Mouse (Mus musculus): ENCODE data around the gene Xbp1.
A peak's percentile ranks its signal among the peaks of the same experiment; 100 is the strongest.
"Not testable (repeated sequence)": the region's sequence is repeated elsewhere in the genome, so short reads cannot be mapped to it uniquely, and the experiment has no call there.

Gene Xbp1

DNA sequence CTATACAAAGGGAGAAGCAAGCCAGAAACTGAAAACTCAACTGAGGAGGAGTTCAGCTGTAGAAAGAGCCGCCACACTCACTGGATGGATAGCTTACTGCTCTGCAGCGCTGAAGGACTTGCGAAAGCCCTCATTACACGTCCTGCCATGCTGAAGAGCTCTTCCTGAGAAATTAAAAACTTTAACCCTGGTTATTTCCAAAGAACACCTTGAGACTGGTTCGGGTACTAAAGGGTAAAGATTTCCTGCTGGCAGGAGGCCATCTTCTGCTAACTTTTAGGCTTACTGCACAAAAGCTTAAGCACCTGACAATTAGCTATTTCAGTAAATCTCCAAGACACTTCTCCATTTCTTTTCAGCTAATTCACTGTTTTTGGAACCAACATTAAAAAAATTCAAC lies 9.7 kb downstream of the Xbp1 start:
- no peak for DNase-seq

DNA sequence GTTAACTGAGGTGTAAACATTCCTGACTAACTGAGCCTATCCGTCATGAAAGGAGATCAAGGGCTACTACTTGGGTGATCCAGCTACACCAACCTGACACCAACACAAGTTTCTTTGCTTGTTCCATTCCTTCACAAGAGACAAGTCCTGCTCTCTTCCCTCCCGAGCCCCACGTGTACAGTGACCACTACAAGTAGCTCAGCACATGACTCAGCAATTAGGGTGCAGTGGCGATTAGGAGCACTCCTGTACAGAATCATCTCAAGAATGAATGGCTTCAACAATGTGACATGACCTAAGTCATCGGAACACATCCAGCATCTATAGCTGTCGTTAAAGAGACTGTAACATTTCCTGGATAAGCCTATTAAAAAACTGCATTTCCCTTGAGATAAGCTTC lies 10.3 kb downstream of the Xbp1 start:
- DNase-seq = no peak

DNA sequence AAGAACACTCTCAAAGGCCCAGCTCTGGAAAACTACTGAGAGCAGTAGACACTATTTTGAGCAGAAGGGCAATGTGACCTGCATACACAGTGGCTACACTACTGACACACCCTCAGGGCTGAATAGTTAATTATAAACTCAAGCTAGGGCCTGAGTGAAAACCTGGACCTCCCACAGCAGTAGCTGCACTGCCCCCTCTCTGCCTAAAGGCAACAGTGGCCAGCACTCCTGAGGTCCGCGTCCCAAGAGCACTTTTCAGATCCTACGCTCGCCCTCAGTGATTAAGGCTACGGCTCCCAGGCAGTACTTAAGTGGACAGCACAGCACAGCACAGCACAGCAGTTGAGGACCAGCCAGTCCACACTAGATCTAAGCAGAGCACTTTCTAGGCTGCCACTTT lies 12.6 kb downstream of the Xbp1 start:
- DNase-seq = no peak

DNA sequence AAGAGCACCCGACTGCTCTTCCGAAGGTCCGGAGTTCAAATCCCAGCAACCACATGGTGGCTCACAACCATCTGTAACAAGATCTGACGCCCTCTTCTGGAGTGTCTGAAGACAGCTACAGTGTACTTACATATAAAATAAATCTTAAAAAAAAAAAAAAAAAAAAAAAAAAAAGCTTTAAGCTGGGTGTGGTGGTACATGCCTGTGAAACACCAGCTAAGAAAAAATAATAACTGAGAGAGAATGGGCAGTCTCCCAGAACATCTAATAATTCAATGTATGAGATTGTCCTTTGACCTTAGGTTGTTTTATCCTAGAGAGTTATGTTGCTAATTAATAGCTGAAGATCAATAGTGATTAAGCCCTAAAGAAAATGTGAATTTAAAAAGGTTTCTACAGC lies 17.0 kb downstream of the Xbp1 start:
- not testable (repeated sequence) for DNase-seq

DNA sequence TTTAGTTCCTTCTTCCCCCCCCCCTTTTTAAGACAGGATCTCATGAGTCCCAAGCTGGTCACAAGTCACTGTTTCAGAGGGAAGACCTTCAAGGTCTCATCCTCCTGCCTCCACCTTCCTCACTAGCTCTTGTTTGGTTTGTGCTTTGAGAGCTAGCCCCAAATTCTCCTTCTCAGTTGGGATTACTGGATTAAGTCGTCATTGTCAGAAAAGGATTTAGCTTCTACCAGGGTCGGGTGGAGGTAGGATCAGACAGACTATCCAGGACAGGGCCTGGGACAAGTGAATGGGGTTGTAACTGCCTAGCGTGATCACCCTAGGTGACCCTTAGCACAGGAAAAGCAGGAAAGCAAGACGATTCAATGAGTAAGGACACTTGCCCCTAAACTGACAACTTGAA lies 19.9 kb downstream of the Xbp1 start:
- DNase-seq = no peak

DNA sequence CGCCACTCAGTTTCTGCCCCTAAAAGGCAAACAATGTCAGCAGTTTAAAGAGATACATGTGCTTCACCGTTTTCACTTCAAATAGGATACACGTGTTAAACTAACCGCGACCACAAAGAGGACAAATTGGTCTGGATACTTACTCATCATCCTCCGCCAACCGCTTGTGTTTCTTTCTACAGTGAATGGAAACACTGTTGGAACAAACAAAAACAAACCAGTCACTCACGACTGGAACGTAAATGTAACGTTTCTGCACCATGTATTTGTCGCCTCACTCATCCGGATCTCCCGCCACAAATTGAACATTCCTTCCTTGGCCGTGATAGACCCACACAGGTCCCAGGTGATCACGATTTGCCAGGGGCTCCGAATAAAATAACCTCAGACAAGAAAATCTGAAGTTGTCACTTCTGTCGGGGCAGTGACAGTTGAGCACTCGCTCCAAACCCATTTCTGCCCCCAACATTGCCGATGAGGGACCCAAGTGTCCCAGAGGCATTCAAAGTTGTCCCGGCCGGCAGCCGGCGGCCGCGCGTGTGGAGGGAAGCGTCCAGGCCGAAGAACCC lies 20.9 kb downstream of the Xbp1 start:
- DNase-seq = no peak

DNA sequence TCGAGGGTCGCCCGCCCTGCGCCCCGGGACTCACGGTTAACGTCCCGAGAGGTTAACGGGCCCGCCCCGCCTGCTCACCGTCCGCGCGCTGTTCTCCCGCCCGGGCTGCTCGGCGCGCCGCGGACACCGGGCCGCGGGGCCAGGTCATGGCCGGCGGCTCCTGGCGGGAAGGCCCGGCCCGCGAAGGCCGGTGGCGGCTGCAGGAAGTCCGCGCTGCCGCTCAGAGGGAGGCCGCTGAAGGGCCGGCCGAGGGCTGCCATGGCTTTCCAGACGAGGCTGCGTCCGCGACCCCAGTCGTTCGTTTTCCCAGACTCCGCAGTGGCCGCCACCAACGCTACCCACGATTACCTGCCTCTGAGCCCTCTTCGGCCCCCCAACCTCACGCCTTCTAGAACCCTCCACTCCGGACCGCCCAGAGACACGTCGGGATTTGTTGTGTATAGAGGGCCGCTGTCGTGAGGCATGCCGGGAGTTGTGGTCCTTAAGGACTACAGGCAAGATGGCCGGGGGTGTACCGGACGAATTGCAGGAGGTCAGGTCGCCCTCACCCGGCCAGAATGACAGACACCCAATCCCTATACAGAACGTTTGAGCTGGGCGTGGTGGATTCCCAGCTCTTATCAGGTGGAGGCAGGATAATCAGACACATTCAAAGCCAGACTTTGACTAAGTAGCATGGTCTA lies 21.5 kb downstream of the Xbp1 start, which contains the start of gene Ccdc117:
Ccdc117 (minus strand) TSS at position 389 of the 683 bp plus-strand sequence.
- peak; percentile 90 to 93 for DNase-seq

DNA sequence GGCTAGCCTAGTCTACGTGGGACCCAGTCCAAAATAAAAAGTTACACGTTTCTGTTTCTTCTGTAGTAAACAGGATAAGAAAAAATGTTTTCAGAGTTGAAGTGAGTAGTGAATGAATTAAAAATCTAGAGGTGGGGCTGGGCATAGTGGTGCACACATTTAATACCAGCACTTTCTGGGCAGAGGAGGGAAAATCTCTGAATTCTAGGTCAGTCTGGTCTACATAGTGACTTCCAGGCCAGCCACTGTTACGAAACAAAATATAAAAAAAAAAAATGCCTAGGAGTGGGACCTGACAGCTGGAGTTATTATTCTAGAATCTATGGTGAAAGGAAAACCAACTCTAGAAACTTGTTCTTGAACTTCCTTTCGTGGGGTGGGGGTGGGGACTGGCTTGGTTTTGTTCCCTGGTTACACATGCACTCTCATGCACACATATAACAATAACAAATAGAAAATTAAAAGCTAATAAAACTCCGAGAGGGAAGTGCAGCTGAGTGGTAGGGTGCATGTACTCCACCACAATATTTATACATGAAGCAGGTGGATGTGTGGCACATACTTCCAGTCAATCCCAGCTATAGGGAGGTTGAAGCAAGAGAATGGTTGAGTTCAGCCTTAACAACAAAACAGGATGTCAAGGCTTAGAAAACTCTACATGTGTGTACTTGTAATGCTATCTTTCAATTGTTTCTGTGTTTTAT lies 22.2 kb downstream of the Xbp1 start:
- no peak for DNase-seq

DNA sequence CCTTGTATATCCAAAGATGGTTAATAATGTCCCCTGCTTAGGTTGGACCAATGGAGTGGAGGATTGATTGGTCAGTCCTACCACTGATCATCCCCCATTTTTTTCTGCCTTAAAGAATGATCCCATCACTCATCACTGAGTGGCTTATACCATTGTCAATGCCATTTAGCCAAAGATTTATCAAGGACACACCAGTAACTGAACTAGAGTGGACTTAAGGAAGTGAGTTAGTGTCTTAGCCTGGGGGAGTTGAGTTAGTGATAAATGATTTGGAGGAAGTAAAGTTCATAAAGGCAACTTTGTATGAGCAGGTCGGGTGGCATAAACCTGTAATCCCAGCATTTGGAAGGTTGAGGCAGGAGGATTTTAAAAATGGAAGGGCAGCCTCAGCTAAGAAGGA lies 22.8 kb downstream of the Xbp1 start:
- no peak for DNase-seq

DNA sequence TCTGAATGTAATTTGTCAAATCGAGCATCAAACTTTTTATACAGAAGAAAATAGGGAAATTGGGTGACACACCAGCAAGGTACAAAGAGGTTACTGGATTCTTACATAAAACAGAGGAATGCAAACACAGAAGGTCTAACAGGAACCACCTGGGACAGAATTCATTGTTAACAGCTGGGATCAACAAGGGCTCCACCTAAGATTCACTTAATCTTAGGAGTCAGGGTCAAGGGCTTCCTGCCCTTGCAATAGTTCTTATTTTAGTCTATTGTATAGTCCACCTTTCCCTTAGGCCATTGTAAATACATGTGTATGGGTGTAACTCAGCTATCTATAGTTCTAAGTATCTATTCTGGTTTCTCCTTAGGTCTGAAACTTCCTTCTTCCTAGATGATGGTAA lies 24.2 kb downstream of the Xbp1 start:
- not testable (repeated sequence) for DNase-seq

DNA sequence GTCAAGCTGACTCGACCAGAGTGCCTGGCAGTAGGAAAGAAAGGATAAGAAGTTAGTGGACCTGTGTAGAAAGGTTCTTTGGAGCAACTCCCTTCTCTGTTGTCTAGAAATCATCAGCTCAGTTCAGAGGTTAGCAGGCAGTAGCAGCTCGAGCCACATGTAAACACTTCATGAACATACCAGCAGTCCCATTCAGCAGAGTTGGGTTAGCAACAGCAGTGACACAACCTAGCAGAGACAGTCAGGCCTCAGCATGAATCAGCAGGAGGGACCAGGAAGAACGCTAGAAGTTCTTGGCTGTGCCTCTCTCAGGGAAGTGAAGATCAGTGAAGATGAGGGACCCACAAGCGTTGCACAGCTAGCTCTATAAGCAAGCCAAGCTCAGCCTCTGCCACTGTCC lies 25.0 kb downstream of the Xbp1 start:
- DNase-seq = no peak

DNA sequence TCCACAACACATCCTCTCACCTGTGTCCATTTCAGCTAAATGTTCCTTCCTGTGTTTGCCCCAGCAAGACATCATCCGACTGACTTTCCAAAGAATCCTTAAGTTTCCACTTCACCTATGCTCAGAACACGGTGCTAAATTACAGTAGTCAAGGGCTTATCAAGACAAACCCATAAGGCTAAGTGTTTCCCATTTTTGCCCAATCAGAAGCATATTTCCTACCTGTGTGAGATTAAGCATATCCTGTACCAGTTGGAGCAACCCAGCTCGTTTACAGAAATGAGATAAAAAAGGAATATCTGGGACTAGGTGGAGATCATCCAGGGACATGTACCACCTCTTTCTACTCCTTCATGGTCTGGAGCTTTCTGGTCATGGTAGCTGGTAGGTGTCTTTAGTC lies 26.2 kb downstream of the Xbp1 start:
- DNase-seq = no peak

DNA sequence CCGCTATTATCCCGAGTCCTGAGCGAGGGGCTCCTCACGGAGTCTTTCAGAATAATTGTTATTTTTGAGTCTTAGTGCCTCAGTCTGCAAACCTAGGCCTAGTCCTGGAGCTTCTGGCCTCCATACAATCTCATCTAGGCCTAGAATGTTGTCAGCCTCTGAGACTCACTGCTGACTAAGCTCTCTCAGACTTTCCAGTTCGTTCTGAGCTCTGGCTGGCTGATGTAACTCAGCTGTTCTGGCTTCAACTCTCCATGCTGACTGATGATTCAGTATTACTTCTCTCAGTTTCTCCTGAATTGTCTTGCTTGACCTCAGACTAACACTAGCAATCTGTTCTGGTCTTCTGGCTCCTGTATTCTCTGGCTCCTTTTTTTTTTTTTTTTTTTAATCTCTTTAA lies 31.0 kb downstream of the Xbp1 start:
- DNase-seq = no peak

DNA sequence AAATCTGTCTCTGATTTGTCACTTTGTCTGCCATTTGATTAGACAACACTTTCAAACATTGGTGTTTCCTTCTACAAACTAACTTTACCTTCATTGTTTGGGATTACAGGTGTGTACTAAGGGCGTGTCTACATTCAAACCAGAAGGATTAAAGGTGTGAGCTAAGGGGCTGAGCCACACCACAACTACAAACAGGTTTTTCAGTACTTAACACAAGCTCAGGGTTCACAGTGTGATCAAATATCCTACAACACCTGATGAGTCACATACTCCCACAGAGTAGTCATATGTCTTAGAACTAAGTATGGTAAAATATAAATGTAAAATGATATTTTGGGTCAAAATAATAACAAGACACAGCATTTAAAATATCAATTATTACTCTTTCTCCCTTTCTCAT lies 31.5 kb downstream of the Xbp1 start:
- no peak for DNase-seq

DNA sequence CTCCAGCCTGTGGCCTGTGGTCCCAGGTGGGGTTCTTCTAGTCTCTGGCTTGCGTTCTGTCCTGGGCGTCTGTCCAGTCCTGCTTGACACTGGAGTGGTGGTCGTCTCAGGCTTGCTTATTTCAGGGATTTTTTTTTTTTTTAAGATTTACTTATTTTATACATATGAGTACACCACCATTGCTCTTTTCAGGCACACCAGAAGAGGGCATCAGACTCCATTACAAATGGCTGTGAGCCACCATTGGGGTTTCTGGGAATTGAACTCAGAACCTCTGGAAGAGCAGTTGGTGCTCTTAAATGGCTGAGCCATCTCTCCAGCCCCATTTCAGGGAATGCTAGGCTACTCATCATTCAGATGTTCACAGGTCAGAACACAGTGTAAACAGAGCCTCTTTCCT lies 39.8 kb downstream of the Xbp1 start:
- peak in 1 of 2 experiments; percentile 15 for DNase-seq

DNA sequence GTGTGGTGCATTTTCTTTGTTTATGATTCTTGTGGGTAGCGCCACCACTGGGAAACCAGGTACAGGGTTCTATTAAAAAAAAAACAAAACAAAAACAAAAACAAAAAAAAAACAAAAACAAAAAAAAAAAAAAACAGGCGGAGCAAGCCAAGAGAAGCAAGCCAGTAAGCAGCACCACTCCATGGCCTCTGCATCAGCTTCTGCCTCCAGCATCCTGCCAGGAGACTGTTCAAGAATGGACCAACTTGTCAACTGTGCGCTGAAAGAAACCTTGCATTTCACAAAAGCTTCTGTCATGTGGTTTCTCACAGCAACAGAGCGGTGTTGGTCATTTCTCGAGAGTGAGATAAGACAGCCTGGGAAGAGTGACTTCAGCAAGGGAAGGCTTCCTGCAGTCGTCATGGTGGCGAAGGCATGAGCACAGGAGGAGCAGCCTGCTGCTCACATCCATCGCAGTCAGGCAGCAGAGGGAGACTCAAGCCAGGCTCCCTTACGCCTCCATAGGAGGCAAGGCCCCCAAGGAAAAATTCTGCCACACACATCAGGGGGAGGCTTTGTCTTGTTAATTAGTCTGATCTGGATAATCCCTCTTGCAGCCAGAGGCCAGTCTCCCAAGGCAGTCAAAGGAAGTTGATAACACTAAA lies 42.3 kb downstream of the Xbp1 start:
- no peak for DNase-seq

DNA sequence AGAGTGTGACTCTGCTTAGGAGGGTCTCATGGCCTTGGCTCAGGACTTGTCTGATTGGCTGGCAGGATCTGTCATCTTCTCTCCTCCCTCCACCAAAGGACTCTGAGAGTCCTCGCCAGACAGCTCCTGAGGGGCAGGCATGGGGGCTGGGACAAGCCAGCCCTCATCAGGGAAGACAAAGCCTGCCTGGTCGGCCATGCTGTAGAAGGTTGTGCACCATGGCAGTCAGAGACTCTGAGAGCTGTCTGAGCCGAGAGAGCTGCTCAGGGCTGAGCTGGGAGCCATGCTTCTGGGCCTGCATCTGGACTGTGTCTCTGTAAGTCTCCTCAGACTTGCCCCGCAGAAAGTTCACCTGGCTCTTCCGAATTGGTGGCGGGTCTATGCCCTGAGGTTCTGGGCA lies 43.4 kb downstream of the Xbp1 start:
- DNase-seq = no peak

DNA sequence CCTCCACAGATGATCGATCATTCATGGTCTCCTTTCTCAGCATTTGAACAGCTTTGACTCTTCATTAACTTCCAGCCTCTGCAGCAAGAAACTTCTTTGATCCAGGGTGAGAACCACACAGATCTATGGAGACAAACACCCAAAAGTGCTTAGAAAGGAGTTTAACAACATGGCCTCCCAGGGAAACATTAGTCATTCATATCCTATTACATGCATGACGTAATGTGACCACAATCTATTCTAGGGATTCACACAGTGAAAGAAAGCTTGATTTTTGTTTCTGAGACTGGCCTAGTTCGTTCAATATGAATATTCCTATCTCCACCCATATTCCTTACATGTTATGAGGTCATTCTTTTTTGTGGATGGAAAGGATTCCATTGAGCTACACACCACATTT lies 45.1 kb downstream of the Xbp1 start:
- no peak for DNase-seq

DNA sequence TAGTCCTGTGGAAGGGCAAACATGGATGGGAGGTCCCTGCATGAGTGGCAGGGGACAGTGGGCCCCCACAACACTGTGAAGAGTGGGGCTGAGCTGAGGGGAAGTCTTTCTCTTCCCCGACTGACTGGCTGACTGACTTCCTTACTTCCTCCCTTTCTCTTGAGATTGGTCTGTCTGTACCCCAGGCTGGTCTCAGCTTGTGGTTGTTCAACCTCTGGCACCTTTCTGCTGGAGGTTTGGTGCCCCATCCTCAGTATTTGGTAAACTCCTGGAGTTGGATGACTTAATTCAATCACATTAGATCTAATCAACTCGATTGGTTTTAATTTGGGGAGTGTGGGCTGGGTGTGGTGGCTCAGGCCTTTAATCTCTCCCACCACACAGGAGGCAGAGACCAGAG lies 46.0 kb downstream of the Xbp1 start:
- DNase-seq = no peak

DNA sequence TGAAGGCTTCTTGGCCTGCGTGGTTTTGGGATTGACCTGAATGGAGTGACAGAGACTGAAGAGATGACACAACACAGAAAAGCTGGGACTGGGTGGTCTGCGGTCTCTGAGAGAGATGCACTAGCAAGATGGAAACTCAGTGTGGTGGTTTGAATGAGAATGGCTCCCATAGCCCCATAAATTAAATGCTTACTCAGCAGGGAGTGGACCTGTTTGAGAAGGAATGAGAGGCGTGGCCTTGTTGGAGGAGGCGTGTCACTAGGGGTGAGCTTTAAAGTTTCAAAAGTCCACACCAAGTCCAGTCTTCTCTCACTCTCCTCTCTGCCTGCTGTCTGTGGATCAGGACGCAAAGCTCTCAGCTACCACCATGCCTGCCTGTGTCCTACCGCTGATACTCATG lies 47.2 kb downstream of the Xbp1 start:
- DNase-seq = no peak

DNA sequence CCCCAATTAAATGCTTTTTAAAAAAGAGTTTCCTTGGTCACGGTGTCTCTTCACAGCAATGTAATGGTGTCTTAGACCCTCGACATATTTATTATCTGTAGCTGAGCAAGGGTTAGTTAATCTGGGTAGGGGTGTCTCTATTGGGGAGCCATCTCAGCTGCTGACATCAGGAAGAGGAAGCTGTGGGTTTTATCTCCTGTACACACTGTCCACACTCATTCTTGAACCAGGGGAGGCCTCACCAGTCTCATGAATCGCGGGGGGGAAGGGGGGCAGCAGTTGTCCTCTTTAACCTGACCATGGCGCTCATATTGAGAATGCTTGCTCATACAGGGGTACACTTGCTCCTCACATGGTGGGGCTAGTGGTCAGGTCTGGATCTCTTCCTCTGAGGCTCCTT lies 47.6 kb downstream of the Xbp1 start:
- no peak for DNase-seq

DNA sequence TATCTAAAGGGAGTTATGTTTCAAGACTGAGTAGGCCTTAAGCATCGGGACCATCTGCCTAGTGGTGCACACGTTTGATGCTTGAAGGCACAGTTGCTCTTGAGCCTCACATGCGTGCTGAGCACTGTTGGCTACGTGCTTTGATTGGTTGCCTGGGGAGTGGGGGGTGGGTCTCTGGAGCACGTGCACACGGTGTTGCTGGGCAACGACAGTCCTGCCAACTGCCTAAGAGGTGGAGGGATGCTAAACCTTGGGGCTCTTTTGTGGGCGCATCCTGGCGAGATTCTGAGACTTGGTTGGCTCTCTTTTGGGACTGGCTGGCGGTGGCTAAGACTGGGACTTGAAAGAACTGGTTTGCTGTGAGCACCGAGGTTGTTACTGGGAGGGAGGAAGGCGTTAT lies 49.0 kb downstream of the Xbp1 start, which contains the start of gene Ankrd36:
Ankrd36 (plus strand) TSS at position 211 of the 400 bp plus-strand sequence.
- no peak for DNase-seq

DNA sequence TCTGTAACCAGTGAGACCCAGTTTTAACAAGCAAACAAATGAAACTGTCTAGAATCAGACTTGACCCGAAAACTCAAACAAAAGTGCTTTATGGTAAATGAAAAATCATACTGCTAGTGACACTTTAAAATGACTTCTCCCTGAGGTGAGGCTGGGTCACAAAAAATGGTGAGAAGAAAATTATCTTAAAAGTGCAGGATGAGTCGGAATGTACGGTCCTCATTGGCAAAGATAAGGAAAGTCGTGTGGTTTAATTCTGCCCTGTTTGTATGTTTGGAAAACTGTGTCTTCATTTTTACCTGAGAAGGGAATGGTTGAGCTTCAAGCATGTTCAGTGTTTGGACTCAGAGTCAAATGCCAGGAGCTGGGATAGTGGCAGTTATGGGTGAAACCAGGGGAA lies 51.4 kb downstream of the Xbp1 start:
- DNase-seq = no peak

DNA sequence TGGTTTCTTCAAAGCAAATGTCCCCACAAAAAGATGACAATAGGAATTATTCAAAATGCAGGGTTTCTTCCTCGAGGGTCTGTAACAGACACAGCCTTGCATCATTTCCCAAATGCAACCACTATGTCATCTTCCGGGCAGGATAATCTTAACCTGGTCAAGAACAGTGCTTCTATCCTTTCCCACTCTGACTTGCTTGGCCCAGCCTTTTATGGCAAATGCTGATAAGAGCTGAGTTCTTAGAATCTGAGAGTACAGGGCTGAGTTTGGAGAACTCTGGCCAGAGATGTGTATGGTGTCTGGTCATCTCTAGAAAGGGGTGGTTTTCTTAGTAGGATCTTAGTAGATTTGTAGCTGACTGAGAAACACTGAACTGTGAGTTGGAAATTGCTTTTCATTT lies 53.4 kb downstream of the Xbp1 start:
- DNase-seq = no peak

Data from cerebellum, postnatal 14 days (tissue).